Mouse (Mus musculus): ENCODE measurements around the gene Aatf. TPM values are rescaled to one million over a fixed set of nuclear protein-coding genes. Genes with fewer than 3 reads are reported as not detected.
A peak's percentile ranks its signal among the peaks of the same experiment; 100 is the strongest.

Aatf gene
- 55.6 and 58.6 TPM in 2 replicates for polyA plus RNA-seq (2015; fragmentation: Nextera tagmentation; extraction: Ambion mirVana)

DNA sequence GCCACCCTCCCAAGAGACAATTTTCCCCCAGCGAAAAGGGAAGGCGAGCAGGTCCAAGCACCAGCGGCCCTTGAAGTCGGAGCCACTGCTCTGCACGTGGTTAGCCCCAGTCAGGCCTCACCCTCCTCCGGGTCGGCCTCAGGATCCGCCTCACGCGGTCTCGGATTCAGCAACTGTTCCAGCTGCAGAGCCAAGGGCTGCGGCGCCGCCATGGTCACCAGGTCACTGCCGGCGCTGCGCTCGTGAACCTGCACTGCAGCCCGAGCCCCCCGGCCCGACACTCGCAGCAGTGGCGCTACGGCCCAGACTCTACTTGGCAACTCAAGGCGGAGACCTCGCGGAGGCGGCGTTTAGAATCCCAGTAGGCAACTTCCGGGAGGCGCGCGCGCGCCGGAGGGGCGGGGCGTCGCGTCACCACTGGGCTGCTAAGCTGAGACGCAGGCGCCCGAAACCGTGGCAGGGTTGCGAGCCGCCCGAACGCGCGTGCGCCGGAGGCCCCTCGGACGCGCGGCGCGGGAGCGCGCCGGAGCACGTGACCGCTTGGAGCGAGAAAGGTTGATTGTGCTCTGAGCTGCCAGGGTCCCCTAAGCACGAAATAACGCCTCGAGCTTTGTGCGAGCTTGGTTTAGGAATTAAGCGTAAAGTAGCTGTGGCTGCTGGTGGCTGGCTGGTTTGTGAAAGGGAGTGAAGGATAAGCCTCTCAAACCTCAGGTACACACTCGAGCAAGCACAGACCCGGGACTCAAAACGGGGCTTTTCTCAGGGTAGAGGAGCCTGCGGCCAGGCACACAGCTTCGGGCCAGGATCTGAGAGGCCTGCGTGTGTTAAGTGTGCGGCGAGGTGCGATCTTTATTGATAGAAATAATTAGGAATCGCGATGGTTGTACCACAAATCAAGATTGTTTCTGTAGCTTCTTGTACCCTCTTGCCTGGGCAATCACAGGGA, at the start of gene Aatf:
Gene Aatf (minus strand): TSS at position 352 of the 946 bp plus-strand sequence.
- peak within 1 kb of the TSS; percentile 86 for H3K4me3 ChIP-seq
- WGBS = under 1% methylated on average over 80 of the region's 80 CpGs
- H3K27ac ChIP-seq = peak within 1 kb of the TSS; percentile 60
- H3K27me3 ChIP-seq = peaks cover 43% of the 10 kb centered on the region
- peaks cover 23% of the 10 kb centered on the region for H3K36me3 ChIP-seq
- H3K9me3 ChIP-seq = no peaks in the 10 kb centered on the region
- peak within 1 kb of the TSS; percentile 84 for H3K4me2 ChIP-seq
- H3K9ac ChIP-seq = peak within 1 kb of the TSS; percentile 86
- peaks cover 15% of the 10 kb centered on the region for H3K4me1 ChIP-seq
- ATAC-seq (ENCODE audit: insufficient number of reproducible peaks, insufficient read depth, low FRiP score, low TSS enrichment, low read depth) = peak; percentile 98

- Histone ChIP-seq H3K4me2 (no peak overlapping the region), H3K4me3 (no peak overlapping the region), H3K36me3 (no peaks in the 10 kb centered on the region), H3K27me3 (peaks cover 44% of the 10 kb centered on the region), H3K9ac (no peak overlapping the region), H3K9me3 (no peaks in the 10 kb centered on the region), H3K27ac (no peak overlapping the region), H3K4me1 (no peaks in the 10 kb centered on the region)
- WGBS = 14% methylated on average over 9 of the region's 9 CpGs
- no peak for ATAC-seq (ENCODE audit: insufficient number of reproducible peaks, insufficient read depth, low FRiP score, low TSS enrichment, low read depth)
These were observed 49.5 kb upstream of the Aatf start for GRCm38 (mm10) chr11:84562758-84563347.

DNA sequence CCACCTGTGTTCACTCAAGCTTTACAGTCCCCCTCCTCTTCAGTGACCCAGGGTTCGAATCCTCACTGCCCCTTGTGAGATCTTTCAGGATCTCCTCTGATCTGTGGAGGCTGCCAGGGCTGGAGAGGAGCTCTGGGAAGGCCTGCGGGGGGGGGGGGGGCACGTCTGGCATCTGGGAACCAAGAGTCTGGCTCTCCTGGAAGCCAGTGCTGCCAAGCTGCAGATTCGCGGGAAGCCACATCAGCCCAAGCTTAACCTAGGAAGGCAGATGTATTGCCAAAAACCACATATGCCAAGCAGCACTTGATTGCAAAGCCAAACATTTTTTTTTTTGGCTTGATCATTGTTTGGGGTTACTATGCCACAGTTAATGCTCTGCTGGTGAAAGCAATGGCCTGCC, 48.2 kb upstream of the Aatf start:
- ATAC-seq (ENCODE audit: insufficient number of reproducible peaks, insufficient read depth, low FRiP score, low TSS enrichment, low read depth) = 0 out of 2 replicates have a peak, but pooled peaks have one; percentile 20

GRCm38 (mm10) chr11:84553821-84554450, 40.6 kb upstream of the Aatf start:
- WGBS = 76% methylated on average over 14 of the region's 14 CpGs
- Histone ChIP-seq H3K9ac (no peak overlapping the region), H3K4me1 (no peaks in the 10 kb centered on the region), H3K36me3 (no peaks in the 10 kb centered on the region), H3K27me3 (peaks cover 25% of the 10 kb centered on the region), H3K27ac (no peak overlapping the region), H3K9me3 (0 out of 2 replicates have a peak, but pooled peaks cover 3% of the 10 kb centered on the region), H3K4me3 (no peak overlapping the region), H3K4me2 (no peak overlapping the region)
- ATAC-seq (ENCODE audit: insufficient number of reproducible peaks, insufficient read depth, low FRiP score, low TSS enrichment, low read depth) = no peak

More for the DNA sequence above, 48.2 kb upstream of the Aatf start:
- Histone ChIP-seq H3K4me2 (no peak overlapping the region), H3K27ac (no peak overlapping the region), H3K9me3 (no peaks in the 10 kb centered on the region), H3K27me3 (peaks cover 32% of the 10 kb centered on the region), H3K4me1 (no peaks in the 10 kb centered on the region), H3K9ac (no peak overlapping the region), H3K36me3 (no peaks in the 10 kb centered on the region), H3K4me3 (no peak overlapping the region)
- 59% methylated on average over 5 of the region's 5 CpGs for WGBS

GRCm38 (mm10) chr11:84551296-84551695, 38.0 kb upstream of the Aatf start:
- Histone ChIP-seq H3K4me3 (no peak overlapping the region), H3K4me2 (no peak overlapping the region), H3K4me1 (no peaks in the 10 kb centered on the region), H3K27me3 (peaks cover 38% of the 10 kb centered on the region), H3K9me3 (0 out of 2 replicates have a peak, but pooled peaks cover 3% of the 10 kb centered on the region), H3K36me3 (no peaks in the 10 kb centered on the region), H3K9ac (no peak overlapping the region), H3K27ac (no peak overlapping the region)
- ATAC-seq (ENCODE audit: insufficient number of reproducible peaks, insufficient read depth, low FRiP score, low TSS enrichment, low read depth) = no peak
- 81% methylated on average over 4 of the region's 4 CpGs for WGBS

- ATAC-seq (ENCODE audit: insufficient number of reproducible peaks, insufficient read depth, low FRiP score, low TSS enrichment, low read depth) = no peak
- no peaks in the 10 kb centered on the region for H3K36me3 ChIP-seq
- no peak overlapping the region for H3K4me3 ChIP-seq
- no peaks in the 10 kb centered on the region for H3K4me1 ChIP-seq
- H3K9me3 ChIP-seq = 0 out of 2 replicates have a peak, but pooled peaks cover 3% of the 10 kb centered on the region
- no peak overlapping the region for H3K4me2 ChIP-seq
- peaks cover 39% of the 10 kb centered on the region for H3K27me3 ChIP-seq
- WGBS = 46% methylated on average over 6 of the region's 6 CpGs
- no peak overlapping the region for H3K9ac ChIP-seq
- H3K27ac ChIP-seq = no peak overlapping the region
These were observed 36.0 kb upstream of the Aatf start for GRCm38 (mm10) chr11:84549258-84549791.

DNA sequence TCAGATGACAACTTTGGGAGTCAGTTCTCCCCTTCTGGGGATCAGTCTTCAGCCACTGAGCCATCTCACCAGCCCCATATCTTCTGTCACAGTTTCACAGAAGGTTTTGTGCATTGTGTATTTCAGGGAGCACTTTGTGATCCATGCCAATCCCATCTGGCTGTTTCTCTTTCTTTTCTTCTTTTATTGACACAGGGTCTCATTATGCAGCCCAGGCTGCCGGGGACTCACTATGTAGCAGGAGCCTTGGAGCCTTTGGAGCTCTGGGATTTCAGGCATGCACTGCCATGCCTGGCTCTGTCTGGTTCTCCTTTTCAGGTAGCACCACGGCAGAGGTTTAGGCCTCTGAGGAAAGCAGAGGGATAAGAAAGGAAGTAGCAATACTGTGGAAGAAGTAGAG, 35.0 kb upstream of the Aatf start:
- ATAC-seq (ENCODE audit: insufficient number of reproducible peaks, insufficient read depth, low FRiP score, low TSS enrichment, low read depth) = no peak
- H3K36me3 ChIP-seq = no peaks in the 10 kb centered on the region
- 50% methylated on average over 2 of the region's 2 CpGs for WGBS

GRCm38 (mm10) chr11:84539981-84540380, 26.7 kb upstream of the Aatf start:
- no peaks in the 10 kb centered on the region for H3K9me3 ChIP-seq
- no peak overlapping the region for H3K9ac ChIP-seq
- no peaks in the 10 kb centered on the region for H3K4me1 ChIP-seq
- no peak overlapping the region for H3K27ac ChIP-seq
- WGBS = 12% methylated on average over 4 of the region's 4 CpGs
- no peak for ATAC-seq (ENCODE audit: insufficient number of reproducible peaks, insufficient read depth, low FRiP score, low TSS enrichment, low read depth)
- no peaks in the 10 kb centered on the region for H3K36me3 ChIP-seq
- H3K27me3 ChIP-seq = peaks cover 64% of the 10 kb centered on the region
- no peak overlapping the region for H3K4me2 ChIP-seq
- no peak overlapping the region for H3K4me3 ChIP-seq

More for the DNA sequence above, 35.0 kb upstream of the Aatf start:
- Histone ChIP-seq H3K9ac (no peak overlapping the region), H3K9me3 (0 out of 2 replicates have a peak, but pooled peaks cover 2% of the 10 kb centered on the region), H3K4me1 (no peaks in the 10 kb centered on the region), H3K27me3 (peaks cover 42% of the 10 kb centered on the region), H3K4me3 (no peak overlapping the region), H3K27ac (no peak overlapping the region), H3K4me2 (no peak overlapping the region)

DNA sequence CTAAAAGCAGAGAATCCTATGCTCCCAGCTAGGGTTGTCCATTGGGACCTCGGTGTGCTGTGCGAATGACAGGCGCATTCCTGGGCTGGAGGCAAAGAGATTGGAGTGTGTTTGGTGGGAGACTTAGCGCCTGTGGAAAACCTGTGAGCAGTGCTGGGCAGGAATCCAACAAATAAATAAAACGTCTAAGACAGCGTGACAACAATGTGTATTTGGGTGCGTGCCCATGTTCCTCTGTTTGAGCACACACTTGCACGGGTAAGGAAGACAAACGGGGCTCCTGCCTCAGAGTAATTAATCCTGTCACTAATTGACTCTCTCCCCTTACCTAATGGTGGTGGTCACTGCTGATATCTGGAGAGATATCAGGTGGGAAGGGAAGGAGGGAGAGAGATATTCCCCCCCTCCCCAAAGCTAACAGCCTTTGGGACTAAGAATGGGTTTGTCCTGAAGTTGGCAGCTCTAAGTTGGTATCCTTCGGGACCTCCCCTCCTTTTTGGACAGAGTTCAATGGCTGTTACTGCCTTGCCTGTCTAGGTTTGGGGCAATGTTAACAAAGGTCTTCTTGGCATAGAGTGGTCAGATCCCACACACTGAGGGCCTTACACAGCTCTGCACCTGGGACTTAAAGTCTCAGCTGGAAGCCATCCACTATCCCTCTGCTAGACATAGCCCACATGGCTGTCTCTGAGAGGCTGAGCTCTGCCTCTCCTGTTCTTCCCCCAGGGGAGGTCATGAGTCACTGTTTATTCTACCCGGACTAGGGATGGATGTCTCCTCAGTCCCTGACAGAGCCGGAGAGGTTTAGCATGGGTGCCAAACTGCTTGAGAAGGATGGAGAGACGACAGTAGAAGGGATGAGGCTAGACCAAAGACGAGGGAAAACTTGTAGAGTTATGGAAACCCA, 16.7 kb upstream of the Aatf start:
- Histone ChIP-seq H3K4me2 (no peak overlapping the region), H3K9ac (no peak overlapping the region), H3K36me3 (no peaks in the 10 kb centered on the region), H3K4me1 (peaks cover 25% of the 10 kb centered on the region), H3K9me3 (no peaks in the 10 kb centered on the region), H3K27me3 (peaks cover 99% of the 10 kb centered on the region), H3K4me3 (no peak overlapping the region), H3K27ac (no peak overlapping the region)
- no peak for ATAC-seq (ENCODE audit: insufficient number of reproducible peaks, insufficient read depth, low FRiP score, low TSS enrichment, low read depth)
- 9% methylated on average over 14 of the region's 14 CpGs for WGBS

- H3K9me3 ChIP-seq = no peaks in the 10 kb centered on the region
- H3K4me2 ChIP-seq = no peak overlapping the region
- no peak overlapping the region for H3K9ac ChIP-seq
- H3K27me3 ChIP-seq = peaks cover 99% of the 10 kb centered on the region
- WGBS = 1% methylated on average over 24 of the region's 24 CpGs
- H3K4me1 ChIP-seq = peaks cover 33% of the 10 kb centered on the region
- no peak overlapping the region for H3K4me3 ChIP-seq
- ATAC-seq (ENCODE audit: insufficient number of reproducible peaks, insufficient read depth, low FRiP score, low TSS enrichment, low read depth) = no peak
- H3K27ac ChIP-seq = no peak overlapping the region
- H3K36me3 ChIP-seq = no peaks in the 10 kb centered on the region
These were observed 15.9 kb upstream of the Aatf start for GRCm38 (mm10) chr11:84529143-84529755.

Data from embryonic facial prominence, embryonic 13.5 days (tissue).